Mouse (Mus musculus): Measurements from ENCODE around the gene Slc44a1.

GRCm38 (mm10) chr4:53414031-53414797 lies 26.0 kb upstream of the Slc44a1 start:
- TF ChIP-seq POLR2A (IDR thresholded peaks at IDR 0.05; ENCODE audit: borderline replicate concordance, extremely low read depth, insufficient read depth, insufficient read length, poor library complexity, severe bottlenecking) (no peak), CTCF (IDR thresholded peaks at IDR 0.05; ENCODE audit: borderline replicate concordance, extremely low read depth, insufficient read depth, insufficient read length) (no peak)
